Mouse (Mus musculus): Measurements from ENCODE around the gene Plod2. TPM values are rescaled to one million over a fixed set of nuclear protein-coding genes. Genes with fewer than 3 reads are reported as not detected.

Gene Plod2
- polyA plus RNA-seq (2014; fragmentation: Nextera tagmentation; extraction: Ambion mirVana), result 66.7 and 68.6 TPM in 2 replicates

DNA sequence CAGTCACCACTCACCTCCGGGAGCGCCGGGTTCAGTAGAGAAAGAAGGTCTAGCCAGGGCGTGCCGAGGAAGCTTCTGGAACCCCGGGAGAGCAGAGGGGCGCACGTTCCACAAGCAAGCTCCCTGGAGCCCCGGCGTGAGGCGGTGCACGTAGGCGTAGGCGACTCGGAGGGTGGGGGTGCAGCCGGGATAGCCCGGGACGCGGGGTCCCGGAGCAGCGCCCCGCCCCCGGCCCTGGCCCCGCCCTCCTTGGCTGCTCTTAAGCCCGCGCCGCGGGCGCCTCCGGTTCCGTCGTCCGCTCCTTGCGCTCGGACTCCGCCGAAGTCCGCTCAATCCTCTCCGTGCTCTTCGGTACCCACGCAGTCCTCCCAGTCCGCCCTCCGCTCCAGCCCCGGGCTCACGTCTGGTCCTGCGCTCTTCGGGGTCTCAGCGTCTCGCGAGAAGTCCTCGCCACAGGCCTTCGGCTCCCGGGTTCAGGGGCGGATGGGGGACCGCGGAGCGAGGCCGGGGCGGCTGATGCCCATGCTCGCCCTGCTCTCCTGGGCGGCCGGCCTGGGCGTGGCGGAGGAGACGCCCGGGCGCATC lies at the start of gene Plod2:
Plod2 (plus strand) TSS at position 247 of the 585 bp plus-strand sequence.
- DNase-seq (ENCODE audit: low spot score) (peak; percentile 92), ATAC-seq (ENCODE audit: low read depth) (peak; percentile 92)
- Histone ChIP-seq H3K9ac (ENCODE audit: low read depth, low read length) (peak within 1 kb of the TSS; percentile 91), H3K4me1 (ENCODE audit: control insufficient read depth, insufficient read depth, low read length) (peaks cover 40% of the 10 kb centered on the region), H3K9me3 (ENCODE audit: control insufficient read depth, low read length) (no peaks in the 10 kb centered on the region), H3K36me3 (ENCODE audit: control insufficient read depth, insufficient read depth, low read length) (no peaks in the 10 kb centered on the region), H3K27me3 (replicated peaks; ENCODE audit: control insufficient read depth, insufficient read depth, low read length) (no peaks in the 10 kb centered on the region), H3K27ac (replicated peaks; ENCODE audit: low read depth, low read length) (peak within 1 kb of the TSS; percentile 89), H3K4me2 (ENCODE audit: low read depth, low read length) (peak within 1 kb of the TSS; percentile 71), H3K4me3 (ENCODE audit: low read depth, low read length) (peak within 1 kb of the TSS; percentile 84)
- WGBS, result under 1% methylated on average over 26 of the region's 67 CpGs

- 39% methylated on average over 12 of the region's 12 CpGs for WGBS
- peak; percentile 84 for ATAC-seq (ENCODE audit: low read depth)
- Histone ChIP-seq H3K4me3 (ENCODE audit: low read depth, low read length) (no peak overlapping the region), H3K9me3 (ENCODE audit: control insufficient read depth, low read length) (no peaks in the 10 kb centered on the region), H3K4me1 (ENCODE audit: control insufficient read depth, insufficient read depth, low read length) (0 out of 2 replicates have a peak, but pooled peaks cover 4% of the 10 kb centered on the region), H3K4me2 (ENCODE audit: low read depth, low read length) (no peak overlapping the region), H3K27ac (replicated peaks; ENCODE audit: low read depth, low read length) (no peak overlapping the region), H3K36me3 (ENCODE audit: control insufficient read depth, insufficient read depth, low read length) (no peaks in the 10 kb centered on the region), H3K27me3 (replicated peaks; ENCODE audit: control insufficient read depth, insufficient read depth, low read length) (no peaks in the 10 kb centered on the region), H3K9ac (ENCODE audit: low read depth, low read length) (no peak overlapping the region)
- peak; percentile 83 for DNase-seq (ENCODE audit: low spot score)
Observed at GRCm38 (mm10) chr9:92499710-92500410, 42.2 kb upstream of the Plod2 start.

- DNase-seq (ENCODE audit: low spot score) (peak; percentile 51), ATAC-seq (ENCODE audit: low read depth) (peak; percentile 57; the same call in 1 of the 2 replicates)
- Histone ChIP-seq H3K9me3 (ENCODE audit: control insufficient read depth, low read length) (no peaks in the 10 kb centered on the region), H3K4me1 (ENCODE audit: control insufficient read depth, insufficient read depth, low read length) (0 out of 2 replicates have a peak, but pooled peaks cover 4% of the 10 kb centered on the region), H3K9ac (ENCODE audit: low read depth, low read length) (no peak overlapping the region), H3K36me3 (ENCODE audit: control insufficient read depth, insufficient read depth, low read length) (no peaks in the 10 kb centered on the region), H3K27ac (replicated peaks; ENCODE audit: low read depth, low read length) (no peak overlapping the region), H3K4me3 (ENCODE audit: low read depth, low read length) (no peak overlapping the region), H3K27me3 (replicated peaks; ENCODE audit: control insufficient read depth, insufficient read depth, low read length) (no peaks in the 10 kb centered on the region), H3K4me2 (ENCODE audit: low read depth, low read length) (no peak overlapping the region)
- WGBS, result 31% methylated on average over 3 of the region's 3 CpGs
Observed at GRCm38 (mm10) chr9:92504256-92504655, 37.8 kb upstream of the Plod2 start.

DNA sequence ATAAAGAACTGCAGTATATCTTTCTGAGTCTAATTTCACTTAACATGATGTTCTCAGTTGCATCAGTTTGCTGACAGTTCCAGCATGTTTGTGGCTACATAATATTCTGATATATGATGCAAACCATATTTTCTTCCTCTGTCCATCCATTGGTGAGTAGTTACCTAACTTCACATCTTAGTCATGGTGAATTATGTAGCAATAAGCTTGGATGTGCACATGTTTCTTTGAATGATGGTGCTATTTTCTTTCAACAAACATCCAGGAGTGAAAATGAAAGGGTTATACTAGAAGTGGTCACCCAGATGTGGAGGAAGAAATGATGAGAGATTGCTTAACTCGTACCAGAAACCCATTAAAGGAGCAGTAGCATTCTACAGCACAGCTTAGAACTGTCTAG lies 37.1 kb upstream of the Plod2 start:
- Histone ChIP-seq H3K4me1 (ENCODE audit: control insufficient read depth, insufficient read depth, low read length) (0 out of 2 replicates have a peak, but pooled peaks cover 4% of the 10 kb centered on the region), H3K36me3 (ENCODE audit: control insufficient read depth, insufficient read depth, low read length) (no peaks in the 10 kb centered on the region), H3K27ac (replicated peaks; ENCODE audit: low read depth, low read length) (no peak overlapping the region), H3K4me2 (ENCODE audit: low read depth, low read length) (no peak overlapping the region), H3K9ac (ENCODE audit: low read depth, low read length) (no peak overlapping the region), H3K4me3 (ENCODE audit: low read depth, low read length) (no peak overlapping the region), H3K9me3 (ENCODE audit: control insufficient read depth, low read length) (no peaks in the 10 kb centered on the region), H3K27me3 (replicated peaks; ENCODE audit: control insufficient read depth, insufficient read depth, low read length) (no peaks in the 10 kb centered on the region)
- 43% methylated on average over 1 of the region's 1 CpGs for WGBS
- no peak for DNase-seq (ENCODE audit: low spot score)
- ATAC-seq (ENCODE audit: low read depth), result no peak

GRCm38 (mm10) chr9:92511696-92512095 lies 30.3 kb upstream of the Plod2 start:
- peaks cover 6% of the 10 kb centered on the region; the same call in 1 of the 2 replicates for H3K4me1 ChIP-seq (ENCODE audit: control insufficient read depth, insufficient read depth, low read length)
- H3K4me3 ChIP-seq (ENCODE audit: low read depth, low read length), result no peak overlapping the region
- H3K9ac ChIP-seq (ENCODE audit: low read depth, low read length), result no peak overlapping the region
- peaks cover 8% of the 10 kb centered on the region for H3K9me3 ChIP-seq (ENCODE audit: control insufficient read depth, low read length)
- no peaks in the 10 kb centered on the region for H3K36me3 ChIP-seq (ENCODE audit: control insufficient read depth, insufficient read depth, low read length)
- H3K27me3 ChIP-seq (replicated peaks; ENCODE audit: control insufficient read depth, insufficient read depth, low read length), result no peaks in the 10 kb centered on the region
- no peak for DNase-seq (ENCODE audit: low spot score)
- H3K4me2 ChIP-seq (ENCODE audit: low read depth, low read length), result no peak overlapping the region
- H3K27ac ChIP-seq (replicated peaks; ENCODE audit: low read depth, low read length), result no peak overlapping the region
- no peak for ATAC-seq (ENCODE audit: low read depth)

- Histone ChIP-seq H3K36me3 (ENCODE audit: control insufficient read depth, insufficient read depth, low read length) (no peaks in the 10 kb centered on the region), H3K4me1 (ENCODE audit: control insufficient read depth, insufficient read depth, low read length) (peaks cover 6% of the 10 kb centered on the region; the same call in 1 of the 2 replicates), H3K4me2 (ENCODE audit: low read depth, low read length) (no peak overlapping the region), H3K4me3 (ENCODE audit: low read depth, low read length) (no peak overlapping the region), H3K9me3 (ENCODE audit: control insufficient read depth, low read length) (peaks cover 18% of the 10 kb centered on the region), H3K9ac (ENCODE audit: low read depth, low read length) (no peak overlapping the region), H3K27ac (replicated peaks; ENCODE audit: low read depth, low read length) (no peak overlapping the region), H3K27me3 (replicated peaks; ENCODE audit: control insufficient read depth, insufficient read depth, low read length) (no peaks in the 10 kb centered on the region)
- no peak for DNase-seq (ENCODE audit: low spot score)
- WGBS, result 95% methylated on average over 12 of the region's 12 CpGs
- ATAC-seq (ENCODE audit: low read depth), result no peak
Observed at GRCm38 (mm10) chr9:92517036-92517435, 25.0 kb upstream of the Plod2 start.

DNA sequence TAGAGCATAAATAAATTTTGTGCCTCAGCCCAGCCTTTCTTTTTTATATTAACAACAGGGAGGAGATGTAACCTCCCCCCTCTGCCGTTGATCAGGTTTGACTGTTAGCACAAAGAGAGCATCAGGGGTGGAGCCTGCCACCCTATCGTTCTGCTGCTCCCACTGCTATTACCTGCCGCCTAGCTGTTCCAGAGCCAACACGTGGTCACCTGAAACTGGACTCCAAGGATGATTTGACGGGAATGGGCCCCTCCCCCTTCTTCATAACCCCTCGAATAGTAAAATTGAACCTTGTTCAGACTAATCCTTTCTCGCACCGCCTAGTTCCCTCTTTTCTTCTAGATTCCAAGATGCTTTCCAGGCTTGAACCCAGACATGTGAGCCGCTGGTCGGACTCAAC lies 21.3 kb upstream of the Plod2 start:
- Histone ChIP-seq H3K27me3 (replicated peaks; ENCODE audit: control insufficient read depth, insufficient read depth, low read length) (no peaks in the 10 kb centered on the region), H3K4me1 (ENCODE audit: control insufficient read depth, insufficient read depth, low read length) (no peaks in the 10 kb centered on the region), H3K27ac (replicated peaks; ENCODE audit: low read depth, low read length) (no peak overlapping the region), H3K4me2 (ENCODE audit: low read depth, low read length) (no peak overlapping the region), H3K9me3 (ENCODE audit: control insufficient read depth, low read length) (peaks cover 11% of the 10 kb centered on the region), H3K36me3 (ENCODE audit: control insufficient read depth, insufficient read depth, low read length) (no peaks in the 10 kb centered on the region), H3K9ac (ENCODE audit: low read depth, low read length) (no peak overlapping the region), H3K4me3 (ENCODE audit: low read depth, low read length) (no peak overlapping the region)
- ATAC-seq (ENCODE audit: low read depth) (no peak), DNase-seq (ENCODE audit: low spot score) (no peak)
- WGBS, result 90% methylated on average over 10 of the region's 10 CpGs

DNA sequence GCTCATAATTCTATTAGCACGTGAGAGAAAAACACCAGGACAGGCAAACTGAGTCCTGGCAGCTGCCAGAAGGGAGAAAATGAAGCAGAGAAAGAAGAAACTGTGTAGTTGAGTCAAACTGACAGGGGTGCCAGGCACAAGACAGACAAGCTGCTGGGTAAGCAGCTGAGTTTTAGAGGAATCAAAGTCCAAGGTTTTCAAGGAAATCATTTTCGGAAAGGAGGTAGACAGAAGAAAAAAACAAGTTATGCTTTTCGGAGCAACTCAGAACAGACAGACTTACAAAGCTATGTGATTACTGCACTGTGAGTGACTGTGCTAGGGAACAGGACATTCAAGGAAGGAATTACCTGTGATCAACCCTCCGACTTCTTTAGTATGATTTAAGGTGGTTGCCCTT lies 17.5 kb upstream of the Plod2 start:
- Histone ChIP-seq H3K9me3 (ENCODE audit: control insufficient read depth, low read length) (no peaks in the 10 kb centered on the region; the same call in 1 of the 2 replicates), H3K9ac (ENCODE audit: low read depth, low read length) (no peak overlapping the region), H3K4me2 (ENCODE audit: low read depth, low read length) (no peak overlapping the region), H3K36me3 (ENCODE audit: control insufficient read depth, insufficient read depth, low read length) (no peaks in the 10 kb centered on the region), H3K27ac (replicated peaks; ENCODE audit: low read depth, low read length) (no peak overlapping the region), H3K4me3 (ENCODE audit: low read depth, low read length) (no peak overlapping the region), H3K27me3 (replicated peaks; ENCODE audit: control insufficient read depth, insufficient read depth, low read length) (no peaks in the 10 kb centered on the region), H3K4me1 (ENCODE audit: control insufficient read depth, insufficient read depth, low read length) (no peaks in the 10 kb centered on the region)
- 73% methylated on average over 4 of the region's 4 CpGs for WGBS
- ATAC-seq (ENCODE audit: low read depth) (no peak), DNase-seq (ENCODE audit: low spot score) (no peak)
